Mouse (Mus musculus) heart, postnatal 14 days (tissue): ENCODE measurements around the gene Vamp4. TPM values are rescaled to one million over a fixed set of nuclear protein-coding genes. Genes with fewer than 3 reads are reported as not detected.
A peak's percentile ranks its signal among the peaks of the same experiment; 100 is the strongest.

Experiments
- DNase-seq, 2 experiments: peaks; one replicate each; pipeline ENCODE4 v3.0.0; 2021 to 2022
- intact Hi-C: fragments of 180-260 bp; cut with DNase I; formaldehyde crosslinking; loops from one replicate; pipeline ENCODE4 v1.15.1; 2025
- long read RNA-seq, 2 experiments: library from polyadenylated mRNA; stranded (forward); transcript quantifications; one replicate each; pipeline ENCODE4 v2.0.0; 2021
- total RNA-seq, 2 experiments: library from RNA; stranded (reverse); gene quantifications; 2 replicates each; pipeline ENCODE4 v1.2.3; 2021

Vamp4 gene
- 10 to 100 TPM; 19.1 to 20.3 TPM for total RNA-seq
- long read RNA-seq, experiment 1, transcript Vamp4-204 (8 exons, 1,461 nt) = major isoform, 30 of 34 reads
- long read RNA-seq, experiment 1, partial matches to known transcripts = 0 of 34 reads
- long read RNA-seq, experiment 1, other reads (novel, unspliced or antisense) = 1 of 34 reads
- long read RNA-seq, experiment 2, transcript Vamp4-203 (8 exons, 2,752 nt) = minor isoform, 7 of 29 reads
- long read RNA-seq, experiment 2, transcript Vamp4-204 (8 exons, 1,461 nt) = major isoform, 20 of 29 reads
- long read RNA-seq, experiment 2, partial matches to known transcripts = 1 of 29 reads
- long read RNA-seq, experiment 2, other reads (novel, unspliced or antisense) = 1 of 29 reads

DNA sequence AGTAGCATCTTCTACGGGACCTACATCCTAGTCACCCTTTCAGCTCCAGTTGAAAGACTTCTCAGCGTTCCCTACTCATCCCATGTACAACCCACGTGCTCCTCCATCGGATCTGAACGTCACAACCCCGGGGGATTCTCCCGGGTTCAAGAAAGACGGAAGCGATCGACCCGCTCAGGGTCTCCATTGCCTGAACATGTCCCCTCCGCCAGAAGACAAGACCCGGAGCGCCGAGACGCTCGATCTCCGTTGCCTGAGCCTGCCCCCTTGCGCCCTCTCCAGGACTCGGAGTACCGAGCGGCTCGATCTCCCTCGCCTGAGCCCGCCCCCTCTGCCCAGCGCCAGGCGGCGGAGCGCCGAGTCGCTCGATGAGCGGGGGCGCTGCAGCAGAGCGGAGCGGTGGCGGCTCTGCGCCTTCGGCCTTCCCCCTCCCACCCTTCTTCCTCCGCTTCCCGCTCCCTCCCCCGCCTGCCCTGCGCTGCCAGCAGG is at the start of gene Vamp4:
Vamp4 (plus strand) TSS at position 256 of the 489 bp plus-strand sequence.
- DNase-seq = peak; percentile 95 to 97

GRCm38 (mm10) chr1:162529651-162530050 is 40.7 kb upstream of the Vamp4 start:
- intact Hi-C loops = loop anchor here (10.0 kb wide), 1 partner anchor 175 kb away; no protein-coding TSS in a partner anchor
- no peak for DNase-seq

More for the DNA sequence above, at the start of gene Vamp4:
- intact Hi-C loops = no loop called here

GRCm38 (mm10) chr1:162530666-162531065 is 39.6 kb upstream of the Vamp4 start:
- intact Hi-C loops = loop anchor here (10.0 kb wide), 1 partner anchor 176 kb away; no protein-coding TSS in a partner anchor
- DNase-seq = no peak

DNA sequence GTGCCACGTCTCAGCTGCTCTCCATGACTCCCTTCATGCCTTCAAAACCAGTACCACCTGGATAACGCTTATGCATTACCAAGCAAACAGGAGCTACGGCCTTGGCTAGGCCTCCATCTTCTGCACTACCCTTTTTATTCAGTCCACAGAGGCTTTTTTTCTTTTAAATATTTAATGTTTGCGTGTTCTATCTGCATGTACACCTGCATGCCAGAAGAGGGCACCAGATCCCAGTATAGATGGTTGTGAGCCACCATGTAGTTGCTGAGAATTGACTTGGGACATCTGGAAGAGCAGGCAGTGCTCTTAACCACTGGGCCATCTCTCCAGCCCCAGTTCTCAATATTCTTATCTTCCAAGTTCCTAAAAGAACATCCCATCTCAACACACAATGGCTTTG is 38.7 kb upstream of the Vamp4 start:
- intact Hi-C loops = loop anchor here (10.0 kb wide), 1 partner anchor 177 kb away; no protein-coding TSS in a partner anchor
- no peak for DNase-seq

DNA sequence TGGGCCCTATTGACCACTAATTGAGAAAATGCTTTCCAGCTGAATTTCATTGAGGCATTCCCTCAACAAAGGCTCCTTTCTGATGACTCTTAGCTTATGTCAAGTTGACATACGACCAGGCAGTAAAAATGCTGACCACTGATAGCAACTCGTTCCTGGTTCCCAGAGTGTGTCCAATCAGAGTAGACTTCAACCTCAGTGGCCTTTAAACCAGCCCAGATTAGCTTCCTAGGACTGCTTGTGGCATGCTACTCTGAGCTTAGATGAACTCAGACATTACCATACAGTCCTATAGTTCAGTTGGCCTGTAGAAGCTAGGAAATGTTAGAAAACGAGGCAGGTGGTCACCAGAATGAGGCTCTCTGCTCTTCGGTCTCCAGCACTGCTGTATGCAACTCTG is 38.0 kb upstream of the Vamp4 start:
- no peak for DNase-seq
- intact Hi-C loops = loop anchor here (10.0 kb wide), 1 partner anchor 178 kb away; no protein-coding TSS in a partner anchor

- intact Hi-C loops = loop anchor here (10.0 kb wide), 1 partner anchor 179 kb away; no protein-coding TSS in a partner anchor
- DNase-seq = no peak
These were observed 36.4 kb upstream of the Vamp4 start for GRCm38 (mm10) chr1:162533766-162534560.

DNA sequence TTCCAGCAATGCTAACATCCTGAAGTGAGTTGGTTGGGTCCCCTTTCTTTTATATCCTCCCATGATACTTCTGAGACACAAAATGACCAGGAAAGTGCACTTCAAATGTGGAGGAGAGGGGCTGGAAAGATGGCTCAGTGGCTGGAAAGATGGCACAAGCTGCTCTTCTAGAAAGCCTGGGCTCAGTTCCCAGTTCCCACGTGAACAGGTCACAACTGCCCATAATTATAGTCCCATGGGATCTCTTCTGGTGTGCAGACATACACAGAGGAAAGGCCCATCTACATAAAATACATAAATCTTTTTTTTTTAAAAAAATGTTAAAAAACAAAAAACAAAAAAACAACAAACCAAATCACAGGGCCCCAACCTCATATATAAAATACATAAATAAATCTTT is 27.1 kb upstream of the Vamp4 start:
- intact Hi-C loops = no loop called here
- no peak for DNase-seq

DNA sequence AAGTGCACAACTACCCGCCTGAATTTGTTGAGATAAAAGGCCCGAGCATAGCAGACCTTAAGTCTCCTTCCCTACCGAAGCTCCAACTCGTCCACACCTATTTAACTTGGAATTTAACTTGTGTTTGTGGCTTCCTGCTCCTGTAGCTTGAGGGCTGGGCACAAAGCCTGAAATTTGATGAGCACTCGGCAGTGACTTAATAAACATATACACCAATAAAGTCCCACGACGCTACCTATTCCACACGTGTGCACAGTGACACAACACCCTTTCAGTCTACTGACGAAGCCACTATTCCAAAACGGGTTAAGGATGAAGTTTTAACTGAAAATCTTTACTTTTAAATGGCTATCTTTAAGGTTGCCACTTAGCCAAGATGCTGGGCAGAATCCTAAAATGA is 22.7 kb upstream of the Vamp4 start:
- no peak for DNase-seq
- intact Hi-C loops = no loop called here

DNA sequence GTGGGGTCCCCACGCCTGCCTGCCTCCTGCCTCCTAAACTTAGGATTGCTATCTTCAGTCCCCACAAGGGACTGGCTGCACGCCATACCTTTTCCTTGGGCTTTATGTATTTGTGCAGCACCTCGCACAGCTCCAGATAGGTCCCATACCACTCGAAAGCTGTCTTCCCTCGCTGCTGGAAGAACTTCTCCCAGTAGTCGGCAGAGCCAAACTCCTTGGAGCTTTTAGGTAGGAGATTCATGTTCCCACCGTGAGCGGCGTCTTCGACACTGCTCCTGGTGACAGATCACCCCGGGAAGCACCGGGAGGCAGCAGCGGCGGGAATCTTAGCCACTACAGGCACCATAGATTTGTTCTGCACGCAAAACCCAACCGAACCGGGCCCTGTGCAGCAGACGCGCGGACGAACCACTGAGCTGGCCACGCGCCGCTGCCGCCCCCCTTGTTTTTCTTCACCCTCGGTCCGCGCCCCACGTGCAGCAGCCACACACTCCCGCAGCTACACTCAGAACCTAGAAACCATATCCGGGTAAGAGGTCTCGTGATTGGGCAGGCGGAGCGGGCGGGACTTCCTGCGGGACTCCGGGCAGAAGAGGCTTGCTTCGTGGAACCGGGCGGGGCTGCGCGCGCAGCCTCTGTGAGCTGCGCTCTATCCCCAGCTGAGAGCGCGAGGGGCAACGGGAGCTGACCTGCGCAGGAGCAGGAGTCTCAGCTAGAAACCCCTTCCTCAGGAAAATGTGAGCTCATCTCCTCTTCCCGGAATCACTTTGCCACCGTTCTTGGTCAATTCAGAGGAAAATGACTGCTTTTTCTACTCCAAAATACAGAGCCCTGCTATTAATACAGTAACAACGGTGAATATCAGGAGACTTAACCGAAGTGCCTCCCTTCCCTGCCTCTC is 22.0 kb upstream of the Vamp4 start, which contains the start of gene Mettl13:
Mettl13 (minus strand) TSS at position 536 of the 901 bp plus-strand sequence.
- intact Hi-C loops = no loop called here
- peak; percentile 84 to 88 for DNase-seq

DNA sequence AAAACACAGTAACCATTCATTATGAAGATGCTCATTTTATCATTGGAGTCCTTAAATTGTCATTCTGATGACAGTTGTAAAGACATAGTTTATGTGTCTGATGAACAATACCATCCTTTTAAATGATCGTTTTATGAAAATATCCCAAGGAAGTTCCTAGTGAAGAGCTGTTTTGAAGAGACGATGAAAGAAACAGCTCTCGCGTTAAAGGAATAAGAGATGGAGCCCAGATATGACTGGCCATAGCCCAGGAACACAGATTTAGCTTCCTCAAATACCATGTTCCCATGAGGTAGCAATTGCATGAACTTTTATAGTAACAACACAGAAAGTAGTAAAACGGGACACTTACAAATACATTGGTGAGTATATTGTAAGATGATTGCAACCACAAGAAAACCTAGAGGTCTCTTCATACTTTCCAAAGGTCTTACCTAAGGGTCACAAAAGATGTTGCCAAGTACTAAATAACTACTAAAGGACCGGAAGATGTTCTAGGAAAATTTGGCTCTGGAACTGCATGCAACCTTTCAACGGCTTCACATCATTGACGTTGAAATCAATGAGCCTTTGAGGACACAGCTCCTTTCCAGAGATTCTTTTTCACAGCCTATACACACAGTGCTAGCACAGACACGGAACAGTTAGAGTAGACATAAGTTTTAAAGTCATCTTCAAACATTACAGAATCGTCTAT is 21.2 kb upstream of the Vamp4 start:
- intact Hi-C loops = no loop called here
- no peak for DNase-seq

DNA sequence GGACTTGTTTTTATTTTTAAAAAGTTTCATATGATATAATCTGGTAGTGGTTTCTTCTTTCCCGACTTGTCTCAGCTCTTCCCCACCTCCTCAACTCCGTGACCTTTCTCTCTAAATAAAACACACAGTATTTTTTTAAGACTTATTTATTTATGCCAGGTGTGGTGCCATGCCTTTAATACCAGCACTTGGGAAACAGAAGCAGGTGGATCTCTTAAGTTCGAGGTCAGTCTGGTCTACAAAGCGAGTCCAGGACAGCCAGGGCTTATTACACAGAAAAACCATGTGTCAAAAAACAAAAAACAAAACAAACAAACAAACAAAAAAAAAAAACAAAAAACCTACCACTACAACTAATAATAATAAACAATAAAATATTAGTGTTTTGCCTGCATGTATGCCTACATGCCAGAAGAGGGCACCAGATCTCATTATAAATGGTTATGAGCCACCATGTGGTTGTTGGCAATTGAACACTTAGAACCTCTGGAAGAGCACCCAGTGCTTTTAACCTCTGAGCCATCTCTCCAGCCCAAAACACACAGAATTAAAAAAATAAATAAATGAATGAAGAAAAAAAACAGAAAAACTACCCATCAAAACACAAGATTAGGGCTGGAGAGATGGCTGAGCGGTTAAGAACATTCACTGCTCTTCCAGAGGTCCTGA is 20.6 kb upstream of the Vamp4 start:
- DNase-seq = peak in 1 of 2 experiments; percentile 20
- intact Hi-C loops = loop anchor here (1.0 kb wide), 1 partner anchor 116 kb away; no protein-coding TSS in a partner anchor

- no peak for DNase-seq
- intact Hi-C loops = no loop called here
These were observed 17.4 kb upstream of the Vamp4 start for GRCm38 (mm10) chr1:162552956-162553355.

GRCm38 (mm10) chr1:162554193-162554592 is 16.1 kb upstream of the Vamp4 start:
- no peak for DNase-seq
- intact Hi-C loops = no loop called here

DNA sequence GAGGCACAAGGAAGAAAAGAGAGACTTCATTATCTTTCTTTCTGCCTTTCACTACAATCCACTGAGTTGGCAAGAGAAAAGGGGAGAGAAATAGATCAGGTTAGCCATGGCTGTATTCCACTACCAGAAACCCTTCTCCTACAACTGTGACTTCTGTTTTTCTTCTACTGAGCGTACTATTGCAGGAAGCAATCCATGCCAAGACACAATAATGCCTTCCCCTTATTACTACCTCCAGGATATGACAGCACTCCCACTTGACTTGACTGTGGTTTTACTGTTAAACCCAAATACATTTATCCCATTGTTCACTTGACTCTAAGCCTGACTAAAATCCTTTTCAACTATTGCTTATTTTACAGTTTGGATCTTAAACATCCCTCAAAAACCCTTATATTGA is 7.1 kb upstream of the Vamp4 start:
- no peak for DNase-seq
- intact Hi-C loops = no loop called here

GRCm38 (mm10) chr1:162564992-162565391 is 5.3 kb upstream of the Vamp4 start:
- intact Hi-C loops = no loop called here
- DNase-seq = no peak

- intact Hi-C loops = no loop called here
- no peak for DNase-seq
These were observed 3.0 kb upstream of the Vamp4 start for GRCm38 (mm10) chr1:162567351-162567750.

DNA sequence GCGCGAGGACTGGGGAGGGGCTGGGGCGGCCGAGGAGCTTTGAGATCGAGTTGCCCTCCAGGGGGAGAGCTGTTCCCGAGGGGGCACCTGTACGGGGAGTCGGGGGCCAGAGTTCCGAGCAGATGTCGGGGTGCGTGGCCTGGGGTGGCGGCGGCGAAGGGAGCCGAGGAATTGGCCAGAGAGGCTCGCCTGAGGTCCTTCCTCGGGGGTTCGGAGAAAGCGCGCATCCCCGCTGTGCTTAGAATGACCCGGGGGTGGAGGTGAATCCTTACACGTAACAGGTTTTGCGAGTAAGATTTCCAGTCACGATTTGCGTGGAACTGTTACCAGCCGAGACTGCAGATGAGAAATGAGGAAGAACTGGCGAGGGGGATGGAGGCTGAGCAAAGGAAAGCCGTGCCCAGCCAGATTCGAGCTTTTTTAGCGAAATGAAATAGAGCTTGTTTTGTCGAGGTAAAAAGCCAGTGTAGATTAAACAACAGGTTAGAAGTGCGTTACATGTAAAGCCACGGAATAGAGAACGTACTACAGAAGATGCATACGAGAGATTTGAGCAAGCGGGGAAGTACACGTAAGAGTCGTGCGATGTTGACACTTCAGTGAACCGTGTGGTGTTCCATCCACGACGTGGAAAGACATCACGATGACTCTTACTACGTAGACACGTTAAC is 751 bp downstream of the Vamp4 start:
- intact Hi-C loops = no loop called here
- peak in 1 of 2 experiments; percentile 28 for DNase-seq

GRCm38 (mm10) chr1:162575098-162575497 is 4.8 kb downstream of the Vamp4 start:
- intact Hi-C loops = no loop called here
- no peak for DNase-seq
